Mouse (Mus musculus) adrenal gland, postnatal 25 days (tissue): Measurements from ENCODE around the gene Fcgr3. TPM values are rescaled to one million over a fixed set of nuclear protein-coding genes. Genes with fewer than 3 reads are reported as not detected.

Source experiments
- DNase-seq: peaks from one replicate; pipeline ENCODE4 v3.0.0; 2021; ENCODE audit warnings: mixed read lengths
- total RNA-seq: library from RNA; stranded (reverse); gene quantifications from 2 replicates; pipeline ENCODE4 v1.2.3, GENCODE M21; 2021

The Fcgr3 gene
- total RNA-seq, 1 experiment from 2014 or later: 5.5 TPM

DNA sequence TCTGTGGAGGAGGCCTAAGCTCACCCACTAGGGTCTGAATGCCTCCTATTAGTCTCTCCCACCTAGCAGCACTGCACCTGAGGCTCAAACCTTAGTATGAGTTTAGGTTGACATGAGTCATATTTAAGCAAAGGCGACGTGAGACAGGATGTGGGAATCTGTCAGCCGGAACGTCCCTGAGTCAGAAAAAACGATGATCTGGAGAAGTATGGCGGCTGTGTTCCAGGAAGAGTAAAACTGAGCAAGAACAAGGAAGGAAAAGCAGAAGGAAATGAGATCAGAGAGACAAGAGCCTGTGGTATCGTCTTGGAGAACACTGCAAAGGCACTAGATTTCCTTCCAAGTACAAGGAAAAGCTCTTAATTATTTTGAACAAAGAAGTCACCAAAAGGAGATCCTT, 14.0 kb downstream of the Fcgr3 start:
- no peak for DNase-seq

DNA sequence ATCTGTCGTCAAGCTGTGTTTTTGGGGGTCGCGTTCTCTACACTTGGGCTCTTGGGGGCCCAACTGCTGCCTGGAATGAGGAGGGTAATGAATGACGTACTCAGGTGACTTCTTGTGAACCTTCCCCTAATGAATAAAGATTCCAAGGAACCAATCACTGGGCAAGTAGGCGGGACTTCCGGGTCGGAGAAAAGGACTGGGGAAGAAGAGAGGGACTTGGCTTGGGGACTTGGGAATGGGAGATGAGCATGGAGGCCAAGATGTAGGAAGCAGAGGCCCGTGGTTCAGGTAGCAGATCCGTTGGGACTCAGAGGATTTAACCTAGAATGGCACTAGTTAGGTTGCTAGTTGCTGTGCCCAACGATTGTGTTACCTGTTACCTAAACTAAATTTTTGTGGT, 15.5 kb downstream of the Fcgr3 start:
- DNase-seq: no peak

- no peak for DNase-seq
Observed at GRCm38 (mm10) chr1:171046501-171046900, 18.2 kb downstream of the Fcgr3 start.

DNA sequence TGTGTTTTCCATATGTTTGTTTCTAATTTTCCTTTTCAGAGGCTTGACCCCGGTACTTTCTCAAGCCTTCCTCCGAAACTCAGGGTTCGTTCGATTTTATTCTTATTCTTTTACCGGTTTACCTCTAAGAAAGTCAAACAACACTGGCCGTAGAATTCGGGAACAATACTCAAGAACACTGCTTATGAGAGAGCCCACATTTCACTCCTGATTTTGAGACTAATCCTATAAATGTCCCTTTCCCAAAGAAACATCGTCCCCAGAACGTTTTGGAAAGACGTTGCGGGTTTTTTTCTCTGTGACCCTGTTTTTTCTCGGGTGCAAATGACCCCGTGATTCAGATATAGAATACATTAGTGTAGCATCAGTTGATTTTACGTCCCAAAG, 19.7 kb downstream of the Fcgr3 start:
- DNase-seq: no peak

GRCm38 (mm10) chr1:171044365-171045078, 20.2 kb downstream of the Fcgr3 start:
- DNase-seq: peak; percentile 90

GRCm38 (mm10) chr1:171043594-171044153, 21.1 kb downstream of the Fcgr3 start:
- DNase-seq: no peak

- no peak for DNase-seq
Observed at GRCm38 (mm10) chr1:171039880-171040279, 24.9 kb downstream of the Fcgr3 start.

DNA sequence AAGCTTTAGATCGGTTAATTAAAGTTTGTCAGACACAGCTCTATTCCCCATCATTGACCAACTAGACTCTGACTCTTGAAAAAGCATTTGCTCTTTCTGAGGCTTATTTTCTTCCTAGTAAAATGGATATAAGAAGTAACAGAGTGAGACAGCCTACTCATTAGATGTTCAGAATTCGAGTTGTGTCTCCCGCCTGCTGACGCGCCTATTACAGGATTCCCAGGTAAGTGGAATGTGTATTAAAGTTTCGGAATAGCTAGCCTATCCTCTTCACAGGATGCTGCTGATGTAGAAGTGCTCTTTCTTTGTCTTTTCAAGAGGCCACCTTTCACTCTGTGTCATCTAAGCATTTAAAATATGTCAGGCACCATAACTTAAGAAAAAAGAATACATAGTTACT, 25.6 kb downstream of the Fcgr3 start:
- DNase-seq: no peak

- DNase-seq: peak; percentile 81
Observed at GRCm38 (mm10) chr1:171037861-171038721, 26.6 kb downstream of the Fcgr3 start.

- DNase-seq: peak; percentile 78
Observed at GRCm38 (mm10) chr1:171036550-171037324, 28.0 kb downstream of the Fcgr3 start.

DNA sequence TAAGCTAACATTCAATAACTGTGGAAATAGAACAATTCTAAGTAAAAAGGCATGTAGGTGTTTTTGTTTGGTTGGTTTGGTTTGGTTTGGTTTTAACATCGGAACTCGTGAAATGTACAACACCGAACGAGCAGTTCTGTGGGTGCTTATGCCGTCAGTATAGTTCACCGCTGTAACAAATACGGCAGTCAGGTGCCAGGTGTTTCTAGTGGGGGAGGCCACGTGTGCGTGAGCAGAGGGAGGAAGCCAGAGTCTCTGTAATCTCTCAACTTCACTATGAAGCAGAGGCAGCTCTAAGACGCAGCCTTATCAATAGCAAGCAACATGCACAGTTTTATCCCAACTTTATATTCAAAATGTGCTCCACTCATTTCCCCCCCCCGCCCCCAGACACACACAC, 29.1 kb downstream of the Fcgr3 start:
- DNase-seq: no peak

DNA sequence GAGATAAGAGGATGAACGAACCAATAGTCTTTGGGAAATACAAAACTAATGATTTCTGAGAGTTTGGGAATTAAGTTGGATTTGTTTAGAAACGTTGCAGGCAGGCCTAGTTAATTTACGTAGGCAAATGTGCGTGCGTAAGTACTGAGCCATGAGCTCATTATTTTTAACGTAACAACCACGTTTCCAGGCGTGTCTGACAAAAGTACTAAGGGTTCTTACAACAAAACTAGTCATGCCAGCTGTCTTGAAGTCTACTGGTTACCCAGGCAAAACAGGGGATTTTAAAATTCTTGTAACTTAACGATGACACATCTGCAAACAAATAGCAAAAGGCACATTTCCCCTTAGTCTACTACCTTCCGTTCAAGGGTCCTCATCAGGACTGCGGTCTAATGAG, 30.5 kb downstream of the Fcgr3 start:
- DNase-seq: no peak

- DNase-seq: peak; percentile 90
Observed at GRCm38 (mm10) chr1:171033756-171034155, 31.0 kb downstream of the Fcgr3 start.

GRCm38 (mm10) chr1:171033196-171033595, 31.5 kb downstream of the Fcgr3 start:
- DNase-seq: no peak

DNA sequence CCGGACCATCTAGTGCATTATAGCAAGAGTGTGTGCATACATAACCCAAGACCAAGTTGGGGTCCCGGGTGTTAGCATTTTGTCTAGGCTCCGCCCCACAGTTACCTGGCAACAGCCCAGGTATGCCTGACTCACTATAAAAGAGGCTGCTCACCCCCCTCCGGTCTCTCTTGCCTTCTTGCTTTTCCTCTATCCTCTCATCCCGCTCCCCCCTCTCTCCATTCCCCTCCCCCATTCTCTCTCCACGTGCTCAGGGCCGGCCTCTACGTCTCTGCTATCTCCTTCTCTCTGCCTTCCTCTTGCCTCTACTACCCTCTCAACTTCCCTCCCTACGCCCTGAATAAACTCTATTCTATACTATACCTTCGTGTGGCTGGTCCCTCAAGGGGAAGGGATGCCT, 32.0 kb downstream of the Fcgr3 start:
- no peak for DNase-seq

DNA sequence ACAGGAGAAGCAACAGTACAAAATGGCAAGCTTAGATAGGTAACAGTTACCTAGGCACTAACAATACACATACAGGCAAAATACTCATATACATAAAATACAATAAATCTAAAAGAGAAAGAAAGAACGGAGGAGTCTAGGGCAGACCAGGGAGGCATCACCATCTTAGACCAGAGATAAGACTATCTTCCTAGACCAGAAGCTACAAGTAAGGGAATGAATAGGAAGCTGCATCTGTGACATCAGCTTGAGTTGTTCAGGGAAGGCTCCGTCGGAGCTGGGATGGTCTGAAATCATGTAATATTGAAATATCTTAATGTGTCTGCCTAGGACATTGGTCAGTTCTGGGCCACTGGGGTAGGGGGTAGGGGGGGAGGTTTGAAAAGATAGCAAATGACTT, 33.0 kb downstream of the Fcgr3 start:
- no peak for DNase-seq

DNA sequence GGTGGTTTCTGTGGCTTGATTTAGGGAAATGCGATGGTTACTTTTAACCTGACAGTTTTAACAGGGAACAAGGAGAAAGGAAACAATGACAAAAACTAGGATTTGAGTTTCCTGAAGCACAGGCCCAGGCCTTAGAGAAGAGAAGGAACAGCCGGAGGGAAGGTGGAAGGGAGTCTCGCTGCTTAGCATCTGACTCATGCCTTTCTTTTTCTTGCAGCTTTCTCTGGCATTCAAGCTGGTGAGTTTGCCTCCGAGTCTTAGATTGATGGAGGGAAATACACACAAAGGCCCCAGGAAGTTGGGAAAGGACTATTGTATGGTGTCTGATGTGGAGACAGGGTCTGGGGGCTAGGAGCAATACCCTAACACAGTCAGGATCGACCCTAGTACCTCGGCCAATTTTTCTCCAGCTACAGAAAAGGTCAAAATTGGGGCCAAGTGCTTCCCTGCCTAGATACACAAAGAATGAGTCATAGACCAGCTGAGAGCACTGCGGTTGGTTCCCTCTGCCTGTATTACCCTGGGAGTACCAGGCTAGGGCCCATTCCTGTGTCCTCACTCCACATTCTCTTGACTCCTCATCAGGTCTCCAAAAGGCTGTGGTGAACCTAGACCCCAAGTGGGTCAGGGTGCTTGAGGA, 45.3 kb downstream of the Fcgr3 start:
- DNase-seq: peak; percentile 17

DNA sequence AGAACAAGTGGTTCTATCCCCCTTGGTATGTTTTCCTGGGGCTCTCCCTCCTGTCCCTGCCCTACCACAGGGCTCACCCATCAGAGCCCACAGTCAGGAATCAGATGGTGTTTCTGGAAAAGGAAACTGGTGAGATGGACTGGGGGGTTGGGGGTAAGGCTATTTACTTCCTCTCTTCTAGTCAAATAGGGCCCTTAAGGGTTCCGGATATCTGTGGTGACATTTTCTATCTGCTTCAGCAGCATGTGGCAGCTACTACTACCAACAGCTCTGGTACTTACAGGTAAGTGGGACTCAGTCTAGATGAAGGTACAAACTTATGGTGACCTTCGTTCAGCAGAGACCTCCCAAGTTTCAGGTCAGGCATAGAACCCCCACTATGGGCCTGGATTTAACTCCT, 46.0 kb downstream of the Fcgr3 start, which contains the start of gene Fcgr4:
Fcgr4 (plus strand) TSS at position 184 of the 400 bp plus-strand sequence.
- no peak for DNase-seq

- no peak for DNase-seq
Observed at GRCm38 (mm10) chr1:171017468-171018158, 47.1 kb downstream of the Fcgr3 start.

- no peak for DNase-seq
Observed at GRCm38 (mm10) chr1:171016676-171017356, 47.9 kb downstream of the Fcgr3 start.

GRCm38 (mm10) chr1:171011733-171012132, 53.0 kb downstream of the Fcgr3 start:
- no peak for DNase-seq
